In genomic region chr7:91934881-91935597, GRCm38 (mm10) we compare ENCODE assay signal across 12 mouse cellular contexts.
A peak's percentile ranks its signal among the peaks of the same experiment; 100 is the strongest.
DNase-seq lines count a peak whose midpoint lies in the region; ATAC-seq and TF ChIP-seq lines count a peak whose summit lies in the region.
"Had no signal": no experiment of that assay in that cellular context is flagged by ENCODE, and none has a peak within 500 bp of the region (broad histone marks: within the 10 kb centered on the region; RNA-seq: fewer than 3 reads in every experiment).

No protein-coding gene starts in this region.

- H3K4me3 ChIP-seq in hindbrain, embryonic 11.5 days (ENCODE audit: low read depth, low read length) = no peak overlapping the region
- H3K4me3 ChIP-seq in hindbrain, embryonic 10.5 days = no peak overlapping the region
- H3K4me3 ChIP-seq in forebrain, postnatal 0 days (ENCODE audit: low read depth, low read length) = no peak overlapping the region
- H3K4me3 ChIP-seq in midbrain, embryonic 15.5 days = no peak overlapping the region
- H3K4me3 ChIP-seq: lung, embryonic 15.5 days had no signal

- no peak for TF ChIP-seq CTCF in forebrain, postnatal 0 days (IDR thresholded peaks at IDR 0.05; ENCODE audit: low read depth)

- H3K4me1 ChIP-seq in hindbrain, embryonic 11.5 days (replicated peaks; ENCODE audit: control insufficient read depth, insufficient read depth, low read length) = no peaks in the 10 kb centered on the region
- no peaks in the 10 kb centered on the region; the same call in 1 of the 2 replicates for H3K4me1 ChIP-seq in hindbrain, embryonic 10.5 days (replicated peaks)
- H3K4me1 ChIP-seq in forebrain, postnatal 0 days (ENCODE audit: insufficient read depth) = no peaks in the 10 kb centered on the region
- H3K4me1 ChIP-seq in midbrain, embryonic 15.5 days = peaks cover 6% of the 10 kb centered on the region; the same call in 1 of the 2 replicates
- H3K4me1 ChIP-seq: lung, embryonic 15.5 days had no signal

- peak; percentile 42; the same call in 1 of the 2 replicates for ATAC-seq in hindbrain, embryonic 11.5 days (ENCODE audit: low FRiP score)
- peak; percentile 69 for ATAC-seq in forebrain, postnatal 0 days
- peak; percentile 71 for ATAC-seq in midbrain, embryonic 15.5 days (replicated peaks)
- ATAC-seq: intestine, postnatal 0 days; Patski had no signal

- H3K4me2 ChIP-seq in hindbrain, embryonic 11.5 days (replicated peaks; ENCODE audit: low read depth, low read length) = no peak overlapping the region
- no peak overlapping the region for H3K4me2 ChIP-seq in forebrain, postnatal 0 days (ENCODE audit: low read depth)
- no peak overlapping the region for H3K4me2 ChIP-seq in midbrain, embryonic 15.5 days
- H3K4me2 ChIP-seq: heart, embryonic 11.5 days; lung, embryonic 15.5 days had no signal

- H3K27ac ChIP-seq in hindbrain, embryonic 11.5 days (ENCODE audit: low read depth, low read length) = no peak overlapping the region
- no peak overlapping the region for H3K27ac ChIP-seq in hindbrain, embryonic 10.5 days
- H3K27ac ChIP-seq in forebrain, postnatal 0 days (ENCODE audit: low read depth, low read length) = no peak overlapping the region
- no peak overlapping the region for H3K27ac ChIP-seq in midbrain, embryonic 15.5 days
- H3K27ac ChIP-seq: lung, embryonic 15.5 days had no signal

- 73% methylated on average over 12 of the region's 12 CpGs for WGBS in hindbrain, embryonic 11.5 days
- 75% methylated on average over 12 of the region's 12 CpGs for WGBS in hindbrain, embryonic 10.5 days
- 55% methylated on average over 12 of the region's 12 CpGs for WGBS in forebrain, postnatal 0 days
- WGBS in midbrain, embryonic 15.5 days = 52% methylated on average over 12 of the region's 12 CpGs

- no peak overlapping the region for H3K9ac ChIP-seq in hindbrain, embryonic 11.5 days (ENCODE audit: low read depth, low read length)
- no peak overlapping the region for H3K9ac ChIP-seq in forebrain, postnatal 0 days
- H3K9ac ChIP-seq in midbrain, embryonic 15.5 days = no peak overlapping the region
- H3K9ac ChIP-seq: lung, embryonic 15.5 days had no signal

- H3K27me3 ChIP-seq in hindbrain, embryonic 11.5 days (ENCODE audit: control insufficient read depth, insufficient read depth, low read length) = no peaks in the 10 kb centered on the region
- H3K27me3 ChIP-seq in hindbrain, embryonic 10.5 days (ENCODE audit: insufficient read depth, poor library complexity, severe bottlenecking) = no peaks in the 10 kb centered on the region
- no peaks in the 10 kb centered on the region for H3K27me3 ChIP-seq in forebrain, postnatal 0 days (ENCODE audit: insufficient read depth, low read length)
- H3K27me3 ChIP-seq in midbrain, embryonic 15.5 days (replicated peaks) = no peaks in the 10 kb centered on the region
- H3K27me3 ChIP-seq: lung, embryonic 15.5 days had no signal

- H3K9me3 ChIP-seq in hindbrain, embryonic 11.5 days (ENCODE audit: control insufficient read depth, low read length) = no peaks in the 10 kb centered on the region
- H3K9me3 ChIP-seq in hindbrain, embryonic 10.5 days = no peaks in the 10 kb centered on the region
- H3K9me3 ChIP-seq in forebrain, postnatal 0 days (ENCODE audit: low read length) = no peaks in the 10 kb centered on the region
- no peaks in the 10 kb centered on the region for H3K9me3 ChIP-seq in midbrain, embryonic 15.5 days
- H3K9me3 ChIP-seq: lung, embryonic 15.5 days had no signal

- no peak for DNase-seq in hindbrain, embryonic 11.5 days (ENCODE audit: low spot score)
- DNase-seq in hindbrain, embryonic 10.5 days (ENCODE audit: low spot score) = no peak
- DNase-seq in forebrain, postnatal 0 days = no peak
- peak; percentile 31 for DNase-seq in layer of hippocampus, adult 9-10 months (ENCODE audit: low spot score)
- DNase-seq in thymus, postnatal 25 days = no peak
- DNase-seq in heart, adult 8-10 months (ENCODE audit: low spot score) = no peak
- DNase-seq in kidney, adult 18-20 months = no peak

- H3K36me3 ChIP-seq in hindbrain, embryonic 11.5 days (ENCODE audit: control insufficient read depth, insufficient read depth, low read length) = no peaks in the 10 kb centered on the region
- no peaks in the 10 kb centered on the region for H3K36me3 ChIP-seq in hindbrain, embryonic 10.5 days
- no peaks in the 10 kb centered on the region for H3K36me3 ChIP-seq in forebrain, postnatal 0 days (ENCODE audit: insufficient read depth)
- H3K36me3 ChIP-seq in midbrain, embryonic 15.5 days (replicated peaks) = no peaks in the 10 kb centered on the region
- H3K36me3 ChIP-seq: lung, embryonic 15.5 days had no signal
